Mouse (Mus musculus) embryonic fibroblast, embryonic 13.5 days (primary cell): ENCODE results near the gene Ctsf.

Experiments
- CTCF ChIP-seq: IDR thresholded peaks from 2 replicates; pipeline ENCODE4 v1.5.1; 2011; ENCODE audit warnings: mild to moderate bottlenecking, control low read depth, low read length, moderate library complexity, borderline replicate concordance; ENCODE audit not compliant: insufficient read depth
- POLR2A ChIP-seq: IDR thresholded peaks from 2 replicates; pipeline ENCODE4 v1.6.1; 2011; ENCODE audit warnings: low read depth, mild to moderate bottlenecking, control low read depth, low read length, moderate library complexity

GRCm38 (mm10) chr19:4845846-4846245, 9.1 kb upstream of the Ctsf start:
- no peak for TF ChIP-seq CTCF
- TF ChIP-seq POLR2A: no peak
